Mouse (Mus musculus) lung, adult 2 months (tissue): Measurements from ENCODE around the gene Garnl3.

Experiments
- CTCF ChIP-seq: fragments of 200-500 bp; IDR thresholded peaks from 2 replicates; pipeline ENCODE4 v1.5.1; 2011; ENCODE audit warnings: mild to moderate bottlenecking, low read length, control low read depth; ENCODE audit not compliant: insufficient read depth
- POLR2A ChIP-seq: fragments of 200-500 bp; IDR thresholded peaks from 2 replicates; pipeline ENCODE4 v1.6.1; 2011; ENCODE audit warnings: low read depth, mild to moderate bottlenecking, control low read depth, low read length, borderline replicate concordance; ENCODE audit errors: extremely low read depth

DNA sequence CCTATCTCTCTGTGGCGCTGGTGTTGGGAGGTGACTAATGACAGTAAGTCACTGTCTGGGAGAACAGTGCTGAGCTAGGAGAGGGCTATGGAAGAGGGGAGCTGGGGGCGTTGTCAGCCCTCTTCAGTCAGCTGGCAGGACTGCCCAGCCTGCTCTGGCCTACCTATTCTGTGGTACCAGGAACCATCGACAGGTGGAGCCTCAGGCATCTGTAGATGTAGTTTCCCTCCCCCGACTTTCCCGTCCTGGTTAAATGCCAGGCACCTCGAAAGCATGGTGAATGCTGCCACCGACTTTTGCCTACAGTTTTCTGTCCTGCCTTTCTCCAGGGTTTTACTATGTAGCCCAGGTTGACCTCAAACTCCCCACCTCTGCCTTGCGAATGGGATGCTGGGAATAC is 174.1 kb downstream of the Garnl3 start:
- TF ChIP-seq POLR2A (no peak), CTCF (peak; percentile 23; the same call in 1 of the 2 replicates)
